Comparison of ENCODE assay signal across 8 mouse cellular contexts in genomic region chr10:62508459-62508858, GRCm38 (mm10). TPM values are rescaled to one million over a fixed set of nuclear protein-coding genes. Genes with fewer than 3 reads are reported as not detected.
A peak's percentile ranks its signal among the peaks of the same experiment; 100 is the strongest.
DNase-seq lines count a peak whose midpoint lies in the region; ATAC-seq and TF ChIP-seq lines count a peak whose summit lies in the region.

No protein-coding gene starts in this region.

- no peaks in the 10 kb centered on the region for H3K36me3 ChIP-seq in ES-E14 (ENCODE audit: control insufficient read depth, insufficient read depth, low read length, poor library complexity, severe bottlenecking)
- no peaks in the 10 kb centered on the region for H3K36me3 ChIP-seq in heart, adult 2 months (ENCODE audit: control insufficient read depth, insufficient read depth, low read length)
- no peaks in the 10 kb centered on the region for H3K36me3 ChIP-seq in lung, embryonic 16.5 days (ENCODE audit: control insufficient read depth, insufficient read depth, low read length)

- TF ChIP-seq POLR2A in heart, adult 2 months (IDR thresholded peaks at IDR 0.05; ENCODE audit: insufficient read depth, low read depth, low read length), result peak; percentile 97

- intact Hi-C loops in heart, adult 2 months (cut with DNase I), result no loop called here

- TF ChIP-seq CTCF in heart, adult 2 months (IDR thresholded peaks at IDR 0.05), result no peak

- peak; percentile 2 for ATAC-seq in common myeloid progenitor, adult 5-6 weeks (replicated peaks; ENCODE audit: low read depth, poor library complexity, severe bottlenecking)
- peak; percentile 47; the same call in 1 of the 2 replicates for ATAC-seq in lung, embryonic 16.5 days (ENCODE audit: low read depth)

- DNase-seq in ES-E14 (ENCODE audit: low read depth, low spot score), result no peak
- DNase-seq in heart, adult 2 months, result peak; percentile 75 to 79
- peak; percentile 56 for DNase-seq in kidney, adult 18-20 months
- peak; percentile 39 for DNase-seq in thymus, postnatal 14 days
- DNase-seq in cerebellum, adult 11 months, result no peak
- no peak for DNase-seq in right cerebral cortex, postnatal 25 days

- H3K9me3 ChIP-seq in ES-E14 (ENCODE audit: control insufficient read depth, insufficient read depth, low read depth, low read length), result no peaks in the 10 kb centered on the region
- no peaks in the 10 kb centered on the region for H3K9me3 ChIP-seq in lung, embryonic 16.5 days (ENCODE audit: control insufficient read depth, low read length)

- H3K27ac ChIP-seq in ES-E14 (ENCODE audit: insufficient read depth, low read depth, low read length, poor library complexity, severe bottlenecking), result no peak overlapping the region
- peak overlapping the region; percentile 97 for H3K27ac ChIP-seq in heart, adult 2 months
- H3K27ac ChIP-seq in lung, embryonic 16.5 days (ENCODE audit: low read length), result peak overlapping the region; percentile 76

- no peaks in the 10 kb centered on the region for H3K27me3 ChIP-seq in heart, adult 2 months (ENCODE audit: control insufficient read depth, insufficient read depth, low read length)
- no peaks in the 10 kb centered on the region for H3K27me3 ChIP-seq in lung, embryonic 16.5 days (ENCODE audit: control insufficient read depth, insufficient read depth, low read depth, low read length)

- H3K9ac ChIP-seq in ES-E14 (ENCODE audit: insufficient read depth, low read depth, low read length, poor library complexity, severe bottlenecking), result no peak overlapping the region
- peak overlapping the region; percentile 81 for H3K9ac ChIP-seq in heart, adult 2 months (ENCODE audit: low read depth, low read length)
- peak overlapping the region; percentile 41; the same call in 1 of the 2 replicates for H3K9ac ChIP-seq in lung, embryonic 16.5 days (ENCODE audit: low read length)

- no peaks in the 10 kb centered on the region for H3K79me2 ChIP-seq in heart, adult 2 months (replicated peaks; ENCODE audit: control insufficient read depth, insufficient read depth, low read length)

- peak overlapping the region; percentile 13 to 39; a peak in 3 of 4 replicates for H3K4me3 ChIP-seq in ES-E14 (ENCODE audit: insufficient read depth in 1 of 2, low read depth in 1 of 2, low read length in 2 of 2, poor library complexity in 1 of 2, severe bottlenecking in 1 of 2)
- peak overlapping the region; percentile 64 for H3K4me3 ChIP-seq in heart, adult 2 months
- peak overlapping the region; percentile 36 for H3K4me3 ChIP-seq in lung, embryonic 16.5 days (ENCODE audit: low read length)

- in situ Hi-C loops in ES-E14 (cut with MboI; ENCODE audit: low sequenced_read_pairs in 2 of 2, unreplicated experiment in 2 of 2), result no loop called here

- peak overlapping the region; percentile 61 for H3K4me2 ChIP-seq in lung, embryonic 16.5 days (ENCODE audit: low read depth, low read length)

- peak; percentile 92 for TF ChIP-seq EP300 in heart, adult 2 months (IDR thresholded peaks at IDR 0.05; ENCODE audit: insufficient read depth, low read depth, low read length)

- peaks cover 0 to 5% of the 10 kb centered on the region in 2 experiments; a peak in 2 of 4 replicates for H3K4me1 ChIP-seq in ES-E14 (ENCODE audit: control insufficient read depth in 2 of 2, insufficient read depth in 2 of 2, low read length in 2 of 2, poor library complexity in 1 of 2)
- H3K4me1 ChIP-seq in heart, adult 2 months (ENCODE audit: control insufficient read depth, insufficient read depth, low read length), result peaks cover 5% of the 10 kb centered on the region
- peaks cover 6% of the 10 kb centered on the region; the same call in 1 of the 2 replicates for H3K4me1 ChIP-seq in lung, embryonic 16.5 days (replicated peaks; ENCODE audit: control insufficient read depth, insufficient read depth, low read length)

- WGBS in heart, adult 2 months, result 3% methylated on average over 11 of the region's 11 CpGs
- 2% methylated on average over 11 of the region's 11 CpGs for WGBS in lung, embryonic 16.5 days

TF ChIP-seq in ES-E14, 5 proteins besides CTCF, POLR2A, EP300 and RAD21:
- TF ChIP-seq CHD2 (IDR thresholded peaks at IDR 0.05; ENCODE audit: low read depth, low read length) (no peak), MAFK (IDR thresholded peaks at IDR 0.05; ENCODE audit: insufficient read depth, low read depth, low read length) (no peak), ZC3H11A (IDR thresholded peaks at IDR 0.05; ENCODE audit: borderline replicate concordance, low read depth, low read length) (no peak), HCFC1 (IDR thresholded peaks at IDR 0.05; ENCODE audit: borderline replicate concordance, insufficient read depth, low read length) (no peak), ZNF384 (IDR thresholded peaks at IDR 0.05; ENCODE audit: low read depth, low read length) (no peak)

RNA-seq across cellular contexts. Expression of gene Srgn, which starts 18.8 kb away (rescaled TPM):
- 5.4 and 33.6 TPM in 2 replicates for total RNA-seq in ES-E14 (2012; rRNA removed)
- total RNA-seq in common myeloid progenitor, adult 5-6 weeks (2017), result 1,072 and 1,492 TPM in 2 replicates
- total RNA-seq in heart, adult 2 months (2021), result 10 to 100 TPM; 49.3 to 51.8 TPM
- polyA plus RNA-seq in heart, adult 2 months (2012; rRNA removed), result 23.8 and 39.0 TPM in 2 replicates
- 52.4 and 54.1 TPM in 2 replicates for polyA plus RNA-seq in lung, embryonic 16.5 days (2015; fragmentation: Nextera tagmentation; extraction: Ambion mirVana)

RNA-seq across cellular contexts. Expression of gene Vps26a, which starts 21.9 kb away (rescaled TPM):
- 21.7 and 32.1 TPM in 2 replicates for total RNA-seq in ES-E14 (2012; rRNA removed)
- 76.1 and 81.7 TPM in 2 replicates for total RNA-seq in common myeloid progenitor, adult 5-6 weeks (2017)
- 10 to 100 TPM; 45.6 to 46.8 TPM for total RNA-seq in heart, adult 2 months (2021)
- polyA plus RNA-seq in heart, adult 2 months (2012; rRNA removed), result 21.2 and 36.0 TPM in 2 replicates
- polyA plus RNA-seq in lung, embryonic 16.5 days (2015; fragmentation: Nextera tagmentation; extraction: Ambion mirVana), result 81.6 and 86.1 TPM in 2 replicates

RNA-seq across cellular contexts. Expression of gene Supv3l1, which starts 58.9 kb away (rescaled TPM):
- total RNA-seq in ES-E14 (2012; rRNA removed), result 50.0 and 54.7 TPM in 2 replicates
- 44.9 and 61.6 TPM in 2 replicates for total RNA-seq in common myeloid progenitor, adult 5-6 weeks (2017)
- 10 to 100 TPM; 36.0 to 36.7 TPM for total RNA-seq in heart, adult 2 months (2021)
- 25.4 and 42.7 TPM in 2 replicates for polyA plus RNA-seq in heart, adult 2 months (2012; rRNA removed)
- polyA plus RNA-seq in lung, embryonic 16.5 days (2015; fragmentation: Nextera tagmentation; extraction: Ambion mirVana), result 22.2 and 24.2 TPM in 2 replicates

RNA-seq across cellular contexts. Expression of gene 4930507D05Rik, which starts 59.2 kb away (rescaled TPM):
- 1.4 and 1.5 TPM in 2 replicates for total RNA-seq in ES-E14 (2012; rRNA removed)
- 0.19 and 1.0 TPM in 2 replicates for total RNA-seq in common myeloid progenitor, adult 5-6 weeks (2017)
- total RNA-seq in heart, adult 2 months (2021), result under 1 TPM; 0.18 to 0.36 TPM
- 0.12 and 0.38 TPM in 2 replicates for polyA plus RNA-seq in heart, adult 2 months (2012; rRNA removed)
- 0.50 and 0.55 TPM in 2 replicates for polyA plus RNA-seq in lung, embryonic 16.5 days (2015; fragmentation: Nextera tagmentation; extraction: Ambion mirVana)

Comparison
In these comparisons a context has a peak if more than half of its experiments do, and no peak if none do; other contexts are left out.
1. DNase-seq: peak in heart, adult 2 months (2 of 2), kidney, adult 18-20 months (single experiment) and thymus, postnatal 14 days (single experiment); none in ES-E14 (single experiment), cerebellum, adult 11 months (single experiment) and right cerebral cortex, postnatal 25 days (single experiment).
2. RNA of gene Srgn, which starts 18.8 kb away (total RNA-seq): 1,072 to 1,492 TPM in common myeloid progenitor, adult 5-6 weeks; 49.3 to 51.8 TPM in heart, adult 2 months and 5.4 to 33.6 TPM in ES-E14; every median in the first group is over 10 times any median in the second.
3. Peak in every context shown above with its lines, with median percentiles within 50 percentile points of each other: H3K4me3 ChIP-seq.